Mouse (Mus musculus) layer of hippocampus, postnatal 10 days (tissue): ENCODE measurements at regions not wholly inside any gene's neighbourhood (a gene's known extent, or its start where the extent isn't known, plus 50 kb on each side); places are given as distances from the start of the nearest gene placed in this dataset.

Experiments
- DNase-seq, 2 experiments: peaks; one replicate each; pipeline ENCODE4 v3.0.0; 2021; ENCODE audit warnings: low spot score in 2 of 2

DNA sequence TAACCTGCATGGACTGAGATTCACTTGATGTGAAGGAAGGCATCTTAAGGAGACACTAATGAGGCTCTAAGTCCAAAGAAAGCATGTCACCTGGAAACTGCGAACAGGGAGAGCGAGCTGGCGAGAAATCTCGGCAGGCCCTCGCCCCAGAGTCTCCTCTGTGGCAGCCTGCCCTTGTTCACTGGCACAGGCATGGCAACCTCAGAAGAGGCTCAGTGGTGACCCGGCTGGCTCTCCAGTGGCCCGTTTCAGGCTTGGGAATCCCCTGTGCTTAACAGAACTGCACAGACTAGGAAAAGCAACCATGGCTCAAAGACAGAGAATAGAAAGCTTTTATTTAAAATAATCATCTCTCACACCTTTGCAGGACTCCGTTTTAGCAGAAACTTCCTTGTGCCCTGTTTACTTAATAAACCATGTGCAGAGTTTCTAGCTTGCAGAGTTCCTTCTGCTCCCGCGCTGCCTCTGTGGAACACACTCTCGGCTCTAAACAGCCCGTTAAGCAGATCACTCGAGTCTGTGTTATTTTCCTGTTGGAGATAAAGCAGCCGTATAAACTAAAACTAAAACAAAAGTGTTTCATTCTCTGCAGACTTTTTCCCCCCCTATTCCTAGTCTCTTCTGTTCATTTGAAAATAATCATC is 316.2 kb upstream of the Adamts16 start:
- peak in 1 of 2 experiments; percentile 24 for DNase-seq

DNA sequence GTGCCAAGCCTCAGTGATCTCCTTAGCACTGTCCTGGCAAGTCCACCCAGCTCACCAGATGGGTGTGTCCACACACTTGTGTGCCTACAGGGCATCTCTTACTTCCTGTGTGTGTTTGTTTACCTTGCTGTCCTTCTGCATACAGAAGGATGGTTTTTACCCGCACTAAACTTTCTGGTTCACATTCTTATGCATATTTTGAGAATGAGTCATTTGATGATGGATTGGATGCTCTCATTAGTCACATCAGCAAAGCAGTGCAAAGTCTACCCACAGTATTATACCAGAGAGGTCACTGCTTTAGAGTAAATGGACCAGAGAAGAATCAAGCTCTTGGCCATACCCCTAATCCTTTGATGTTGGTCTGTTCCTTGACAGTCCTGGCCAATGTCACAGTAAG is 308.5 kb upstream of the Adamts16 start:
- DNase-seq = no peak

DNA sequence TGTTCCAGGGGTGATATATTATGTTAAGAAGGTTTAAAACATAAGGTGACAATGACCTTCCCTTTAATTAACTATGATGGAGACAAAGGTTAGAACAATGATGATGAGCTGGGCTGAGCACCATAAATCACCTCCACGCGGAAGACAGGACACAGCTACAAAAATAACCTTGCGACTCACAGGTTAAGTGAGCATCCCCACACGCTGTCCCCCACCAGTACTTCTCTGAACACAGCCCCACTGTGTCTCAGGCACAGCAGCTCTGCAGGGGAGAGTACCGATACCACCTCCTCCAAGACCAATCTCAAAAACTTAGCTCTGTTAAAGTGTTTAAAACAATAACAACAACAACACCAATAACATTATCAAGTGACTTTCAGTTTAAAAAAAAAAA is 307.7 kb upstream of the Adamts16 start:
- DNase-seq = no peak

DNA sequence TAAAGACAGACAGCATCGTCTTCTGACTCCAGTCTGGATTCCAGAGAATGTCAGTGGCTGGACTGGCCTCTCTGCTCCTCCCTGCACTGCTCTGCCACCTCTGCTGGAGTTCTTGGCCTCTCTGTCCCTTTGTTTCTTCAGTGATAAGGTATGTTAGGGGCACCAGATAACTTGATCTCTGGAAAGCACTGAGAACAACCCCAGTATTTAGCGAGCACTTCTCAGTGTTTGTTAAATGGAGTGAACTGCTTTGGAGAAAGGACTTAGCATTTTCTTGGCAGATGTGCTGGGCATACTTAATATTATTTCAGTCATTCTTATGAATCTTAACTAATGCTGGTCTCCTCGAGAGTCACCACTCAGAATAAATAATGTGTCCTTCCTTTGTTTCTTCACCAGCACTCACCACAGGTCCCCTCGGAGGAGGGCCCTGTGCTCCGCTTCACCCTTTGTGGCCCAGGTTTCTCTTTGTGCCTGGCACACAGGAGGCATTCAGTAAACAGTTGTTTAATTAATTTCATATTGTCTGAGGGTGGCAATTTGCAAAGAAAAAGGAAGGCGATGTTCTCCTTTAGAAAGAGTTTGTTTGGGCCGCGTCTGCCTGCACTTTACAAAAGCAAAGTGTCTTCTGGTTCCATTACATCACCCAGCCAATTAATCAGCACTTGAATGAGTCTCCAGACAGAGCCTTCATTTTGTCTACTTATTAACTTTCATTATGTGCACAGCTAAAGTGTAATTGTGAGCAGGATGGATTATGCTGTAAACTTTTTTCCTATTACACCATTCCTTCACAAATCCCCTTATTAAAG is 307.1 kb upstream of the Adamts16 start:
- DNase-seq = no peak

DNA sequence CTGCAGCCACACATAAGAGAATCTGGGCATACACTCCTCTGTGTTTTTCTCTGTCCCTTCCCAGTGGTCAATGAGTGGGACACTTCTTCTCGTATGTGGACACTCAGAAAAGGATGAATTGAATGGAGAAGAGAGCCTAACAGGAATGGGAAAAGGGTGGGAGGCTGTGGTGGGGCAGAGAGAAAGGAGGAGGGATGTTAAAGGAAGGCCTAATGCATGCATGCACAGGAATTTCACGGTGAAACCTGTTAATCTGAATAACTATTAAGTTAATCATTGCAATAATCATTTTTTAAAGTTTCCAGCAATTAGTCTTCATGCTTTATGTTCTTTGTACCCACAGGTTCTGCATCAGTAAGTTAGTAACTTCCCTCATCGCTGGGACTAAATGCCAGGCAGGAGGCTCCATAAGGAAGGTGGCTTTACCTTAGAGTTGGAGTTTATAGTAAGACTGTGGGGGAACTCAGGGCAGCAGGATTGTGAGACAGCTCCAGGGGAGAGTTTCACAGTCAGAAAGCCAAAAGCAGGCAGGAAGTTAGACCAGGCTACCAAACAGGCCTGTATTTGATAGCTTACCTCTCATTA is 305.3 kb upstream of the Adamts16 start:
- DNase-seq = no peak

DNA sequence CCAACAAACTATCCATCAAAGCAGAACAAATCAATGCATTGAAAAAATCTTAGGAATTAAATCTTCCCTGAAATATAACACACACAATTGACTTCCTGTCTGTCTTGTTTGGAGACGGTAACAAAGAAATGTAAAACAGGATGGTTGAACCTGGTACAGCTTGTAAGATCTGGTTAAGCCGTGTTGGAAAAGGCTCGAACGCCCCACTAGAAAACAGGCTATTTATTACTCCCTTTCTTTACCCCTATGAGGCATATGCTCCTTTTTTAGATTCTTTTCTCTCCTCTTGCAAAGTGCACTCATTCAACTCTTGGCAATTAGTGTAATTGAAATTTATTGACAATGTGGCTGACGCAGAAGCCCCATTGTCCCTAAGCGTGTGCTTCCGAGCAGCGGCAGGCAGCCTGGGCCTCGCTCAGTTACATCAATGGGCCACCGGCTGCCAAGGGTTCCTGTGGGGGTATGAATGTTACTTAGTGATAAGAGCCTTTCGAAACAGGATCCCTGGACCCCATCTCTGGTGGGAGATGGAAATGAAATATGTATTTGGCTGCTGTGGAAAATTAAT is 297.2 kb upstream of the Adamts16 start:
- no peak for DNase-seq

DNA sequence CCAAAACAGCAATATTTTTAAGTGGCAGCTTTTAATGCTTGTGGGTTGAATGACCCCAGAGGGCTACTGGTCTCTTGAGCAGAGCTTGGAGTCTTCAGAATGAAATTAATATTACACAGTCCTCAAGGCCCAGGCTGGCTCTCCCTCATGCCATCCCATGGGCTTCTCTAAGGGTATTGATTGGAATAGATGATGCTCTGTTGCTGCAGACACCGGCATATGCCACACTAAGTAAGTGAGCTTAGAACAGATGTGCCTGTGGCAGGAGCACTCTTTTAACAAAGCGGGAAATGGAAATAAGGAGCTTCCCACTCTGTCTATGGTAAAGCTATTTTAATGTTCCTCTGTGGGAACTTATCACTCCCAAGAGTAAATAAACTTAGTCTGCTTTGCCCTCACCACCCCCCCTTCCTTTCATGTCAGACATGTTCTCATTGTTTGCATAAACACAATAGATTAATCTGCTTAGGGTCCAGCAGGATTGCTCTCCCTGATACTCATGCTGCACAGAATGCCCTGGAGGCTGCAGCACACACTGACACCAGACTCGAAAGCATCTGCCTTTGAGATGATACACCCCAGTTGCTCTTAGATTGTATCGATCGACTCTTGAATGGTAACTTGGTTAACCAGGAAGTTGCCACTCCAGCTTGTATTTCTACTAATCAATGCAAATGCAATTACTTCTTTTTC is 294.5 kb upstream of the Adamts16 start:
- DNase-seq = peak in 1 of 2 experiments; percentile 6

DNA sequence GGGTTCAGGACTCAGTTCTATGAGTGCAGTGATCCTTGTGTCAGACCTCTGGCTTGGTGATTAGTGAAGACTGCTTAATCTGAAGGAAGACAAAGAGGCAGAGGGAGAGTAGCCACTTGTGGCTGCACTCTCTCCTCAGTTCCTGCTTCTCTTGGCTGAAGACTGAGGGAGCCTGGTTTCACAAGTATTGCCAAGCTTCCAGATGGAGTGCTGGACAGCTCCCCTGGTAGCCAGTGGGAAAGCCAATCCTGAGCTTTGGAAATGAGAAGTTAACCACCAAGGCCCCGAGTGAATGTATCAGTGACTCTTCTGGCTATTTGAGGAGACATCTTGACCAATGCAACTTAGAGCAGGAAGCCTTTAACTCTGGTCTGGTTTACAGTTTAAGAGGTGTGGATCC is 279.9 kb upstream of the Adamts16 start:
- DNase-seq = peak in 1 of 2 experiments; percentile 28

DNA sequence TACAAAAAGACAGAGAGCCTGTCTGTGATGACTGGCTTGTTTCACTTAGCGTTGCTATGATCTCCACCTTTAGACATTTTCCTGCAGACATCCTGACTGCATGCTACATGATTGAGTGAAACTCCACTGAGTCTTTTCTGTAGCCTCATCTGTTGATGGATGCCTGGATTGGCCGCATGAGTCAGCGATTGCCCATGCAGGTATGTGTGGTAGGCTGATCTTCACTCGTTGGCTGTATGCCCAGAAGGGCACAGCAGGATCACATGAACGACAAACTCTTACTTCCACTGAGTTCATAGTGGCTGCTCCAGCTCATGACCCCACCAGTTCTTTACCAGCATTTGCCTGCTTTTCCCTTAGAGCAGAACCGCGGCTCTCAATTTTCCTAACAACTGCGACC is 266.6 kb upstream of the Adamts16 start:
- no peak for DNase-seq

DNA sequence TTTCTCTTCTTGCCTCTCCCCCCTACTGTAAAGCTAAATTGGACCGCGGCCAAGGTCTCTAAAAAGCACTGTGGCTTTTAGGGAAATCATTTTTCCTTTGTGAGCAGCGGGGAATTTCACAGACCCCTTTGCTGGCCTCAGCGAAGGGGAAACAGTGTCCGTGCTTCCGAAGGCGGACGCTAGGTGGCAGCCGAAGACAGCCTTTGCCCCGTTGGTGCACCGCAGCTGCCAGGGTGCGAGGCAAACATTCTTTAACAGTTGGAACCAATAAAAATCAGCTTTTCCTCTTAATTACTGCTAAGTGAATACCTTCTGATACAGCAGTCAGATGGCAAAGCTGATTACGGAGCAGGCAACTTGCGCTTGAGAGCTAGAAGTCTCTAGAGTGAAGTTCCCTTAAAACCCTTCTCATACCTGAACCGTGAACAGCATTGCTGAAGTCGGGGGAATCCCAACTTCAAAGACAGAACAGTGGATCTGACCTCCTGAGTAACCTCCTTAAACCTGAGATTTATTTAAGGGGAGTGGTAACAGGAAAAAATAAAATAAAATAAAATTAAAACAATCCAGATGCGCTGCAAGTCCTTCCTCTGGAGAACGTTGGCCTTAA is 263.7 kb upstream of the Adamts16 start:
- peak; percentile 91 to 93 for DNase-seq

DNA sequence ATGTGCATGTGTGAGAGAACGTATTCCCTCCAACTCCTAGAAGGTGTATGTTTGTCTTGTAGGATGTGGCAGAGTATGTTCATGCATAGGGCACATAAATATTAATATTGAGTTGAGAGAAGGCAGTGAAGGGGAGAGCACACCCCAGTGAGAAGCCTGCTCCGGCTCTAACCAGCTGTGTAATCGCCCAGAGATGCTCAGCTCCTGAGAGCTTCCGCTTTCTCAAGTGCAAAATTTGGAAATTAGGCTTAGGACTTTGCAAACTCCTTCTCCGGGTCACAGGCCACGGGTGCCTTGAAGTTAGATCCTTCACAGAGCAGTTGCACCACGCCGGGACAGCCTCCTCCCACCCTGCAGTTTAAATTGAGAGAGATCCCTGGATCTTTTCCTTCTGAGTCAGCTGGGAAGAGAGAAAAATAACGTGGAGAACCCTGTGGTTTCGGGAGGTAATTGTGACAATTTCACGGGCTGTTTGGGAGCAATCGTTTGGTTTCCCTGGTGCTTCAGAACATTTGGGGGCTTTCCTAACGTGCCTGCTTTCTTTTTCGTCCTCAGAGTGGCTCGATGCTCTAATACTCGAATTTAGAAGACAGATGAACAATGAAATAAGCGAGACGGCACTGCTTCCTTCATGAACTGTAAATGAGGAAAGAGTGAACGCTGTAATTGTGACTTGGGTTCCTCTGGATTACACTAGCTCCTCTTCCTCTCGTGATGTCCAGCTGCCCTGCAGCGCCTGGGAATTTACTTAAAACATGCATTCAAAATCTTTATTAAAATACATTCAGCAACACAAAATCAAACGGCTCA is 263.0 kb upstream of the Adamts16 start:
- DNase-seq = peak; percentile 9 to 17

DNA sequence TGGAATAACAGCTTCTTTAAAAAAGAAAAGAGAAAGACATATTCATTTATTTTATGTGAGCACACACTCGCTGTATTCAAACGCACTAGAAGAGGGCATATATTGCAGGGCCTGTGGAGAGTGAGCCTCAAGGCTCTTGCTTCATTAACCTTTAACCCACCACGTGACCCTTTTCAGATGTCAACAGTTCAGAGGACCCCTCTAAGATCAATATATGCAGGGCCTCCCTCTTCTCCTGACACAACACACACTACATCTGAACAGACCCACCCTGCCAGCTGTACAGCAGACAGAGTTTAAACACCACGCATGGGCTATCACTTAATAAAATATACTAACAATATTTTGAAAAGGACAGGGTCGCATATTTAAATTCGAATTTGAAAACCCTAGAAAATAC is 242.7 kb upstream of the Adamts16 start:
- DNase-seq = no peak

DNA sequence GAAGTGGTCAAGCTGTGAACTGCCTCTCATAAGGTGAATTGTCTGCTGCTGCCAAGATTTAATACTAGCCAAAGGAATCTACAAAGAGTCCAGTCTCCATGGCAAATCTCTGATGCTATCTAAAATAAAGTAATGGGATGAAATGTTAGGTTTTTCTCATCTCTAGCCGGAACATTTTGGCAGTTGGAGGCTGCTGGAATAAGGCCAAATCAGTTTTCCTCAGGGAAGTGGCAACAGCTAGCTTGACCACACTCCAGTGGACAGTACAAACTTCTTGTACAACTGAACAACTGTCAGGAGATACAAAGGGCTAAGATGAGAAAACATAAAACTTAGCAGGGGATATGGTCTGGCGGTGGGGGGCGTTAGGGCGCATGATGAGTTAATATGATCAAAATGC is 234.3 kb upstream of the Adamts16 start:
- no peak for DNase-seq

DNA sequence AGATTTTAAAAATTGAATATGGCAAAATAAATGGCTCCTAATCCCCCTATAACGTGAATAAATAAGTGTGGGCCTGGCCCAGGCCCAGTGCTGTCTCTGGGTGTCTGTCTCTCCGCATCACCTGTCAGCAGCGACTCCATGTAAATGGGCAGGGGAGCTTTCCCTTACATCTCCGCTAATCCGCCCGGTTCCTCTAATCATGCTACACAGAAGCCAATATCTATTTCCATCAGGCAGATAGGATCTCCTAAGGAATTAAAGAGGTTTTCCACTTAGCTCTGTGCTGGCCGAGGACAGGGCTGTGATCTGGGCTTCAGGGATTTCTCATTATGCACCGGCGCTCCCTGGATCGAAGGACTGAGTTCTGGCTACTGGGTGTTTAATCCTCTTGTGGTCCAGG is 232.4 kb upstream of the Adamts16 start:
- no peak for DNase-seq

DNA sequence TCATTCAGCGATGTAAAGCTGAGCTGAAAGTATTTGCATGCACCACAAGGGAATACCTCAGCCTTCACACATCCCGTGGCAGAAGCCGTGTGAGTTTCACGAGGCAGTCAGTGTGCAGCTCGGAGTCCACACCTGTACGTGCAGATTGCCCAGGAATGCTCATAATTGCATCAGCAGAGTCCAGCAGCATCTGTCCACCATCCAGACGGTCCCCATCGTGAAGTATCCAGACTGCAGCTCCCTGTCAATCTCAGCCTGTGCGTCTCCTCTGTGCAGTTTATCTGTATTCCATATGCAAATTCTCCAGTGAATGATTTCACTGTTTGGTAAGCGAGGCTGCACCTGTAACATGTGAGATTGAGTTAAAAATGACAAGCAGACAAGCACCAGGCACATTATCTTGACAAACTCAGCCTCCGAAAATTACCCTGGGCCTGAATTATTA is 227.2 kb upstream of the Adamts16 start:
- DNase-seq = no peak

DNA sequence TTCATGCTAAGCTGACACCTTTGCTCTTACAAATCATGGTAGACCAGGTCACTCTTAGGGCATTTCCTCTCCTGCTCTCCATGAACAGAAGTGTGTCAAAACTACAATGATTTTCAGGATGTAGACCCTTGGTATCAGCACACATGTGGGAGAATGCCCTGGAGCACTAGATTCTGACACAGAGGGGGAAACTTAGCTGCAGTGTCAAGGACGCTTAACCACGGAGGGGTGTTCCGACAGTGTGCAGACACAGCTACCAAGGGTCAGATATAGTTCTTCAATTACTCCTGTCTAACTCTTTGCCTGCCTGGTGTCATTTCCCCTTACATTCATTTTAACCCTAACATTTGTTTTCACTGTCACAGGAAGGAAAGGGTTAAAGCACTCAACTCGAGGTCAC is 226.4 kb upstream of the Adamts16 start:
- no peak for DNase-seq

DNA sequence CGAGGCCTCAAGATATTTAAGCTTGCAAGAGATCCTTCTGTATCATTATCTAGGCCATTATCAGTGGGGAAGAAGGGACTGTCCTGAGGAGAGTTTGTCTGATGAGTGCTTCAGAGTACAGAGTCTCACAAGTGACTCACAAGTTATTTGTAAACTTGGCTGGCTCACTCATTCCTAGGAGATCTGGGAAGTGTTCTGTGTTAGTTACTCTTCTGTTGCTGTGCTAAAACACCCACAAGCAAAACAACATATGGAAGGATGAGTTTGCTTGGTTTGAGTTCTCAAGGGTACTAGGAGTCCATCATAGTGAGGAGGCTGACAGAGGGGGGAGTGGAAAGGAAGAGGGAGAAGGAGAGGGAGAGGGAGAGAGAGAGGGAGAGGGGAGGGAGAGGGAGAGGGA is 224.0 kb upstream of the Adamts16 start:
- DNase-seq = no peak

DNA sequence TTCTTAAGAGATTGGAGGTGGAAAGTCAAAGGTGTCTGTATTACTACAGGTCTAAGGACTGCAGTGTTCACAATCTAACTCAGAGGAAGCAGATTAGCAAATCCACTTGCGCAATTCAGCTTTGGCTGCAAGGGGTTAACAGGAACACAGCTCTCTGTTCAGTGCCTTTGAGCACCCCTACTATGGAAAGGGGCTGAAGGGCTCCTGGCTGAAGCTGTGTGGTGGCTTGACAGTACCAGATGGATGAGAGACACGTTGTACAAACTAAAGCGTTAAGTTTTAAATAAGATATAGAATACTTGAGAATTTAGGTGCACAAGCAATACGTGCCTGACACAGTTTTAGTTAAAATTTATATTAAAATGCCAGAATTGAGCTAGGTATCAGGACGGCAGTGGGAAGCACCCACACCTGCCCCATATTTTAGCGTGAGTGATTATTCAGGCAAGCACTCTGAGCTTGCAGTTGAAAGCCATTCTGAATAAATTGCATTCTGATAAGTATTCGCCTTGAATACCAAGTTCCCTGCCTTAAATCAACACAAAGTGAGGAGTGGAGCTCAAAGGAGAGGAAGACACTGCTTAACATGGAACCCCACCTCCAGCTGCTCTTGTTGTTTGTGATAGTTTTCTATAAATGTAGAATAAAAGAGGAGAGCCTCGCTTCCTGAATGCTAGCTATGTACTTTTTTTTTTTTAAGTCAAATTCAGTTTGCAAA is 223.1 kb upstream of the Adamts16 start:
- DNase-seq = no peak
